Comparison of ENCODE assay signal across 10 mouse cellular contexts in the genomic region with DNA sequence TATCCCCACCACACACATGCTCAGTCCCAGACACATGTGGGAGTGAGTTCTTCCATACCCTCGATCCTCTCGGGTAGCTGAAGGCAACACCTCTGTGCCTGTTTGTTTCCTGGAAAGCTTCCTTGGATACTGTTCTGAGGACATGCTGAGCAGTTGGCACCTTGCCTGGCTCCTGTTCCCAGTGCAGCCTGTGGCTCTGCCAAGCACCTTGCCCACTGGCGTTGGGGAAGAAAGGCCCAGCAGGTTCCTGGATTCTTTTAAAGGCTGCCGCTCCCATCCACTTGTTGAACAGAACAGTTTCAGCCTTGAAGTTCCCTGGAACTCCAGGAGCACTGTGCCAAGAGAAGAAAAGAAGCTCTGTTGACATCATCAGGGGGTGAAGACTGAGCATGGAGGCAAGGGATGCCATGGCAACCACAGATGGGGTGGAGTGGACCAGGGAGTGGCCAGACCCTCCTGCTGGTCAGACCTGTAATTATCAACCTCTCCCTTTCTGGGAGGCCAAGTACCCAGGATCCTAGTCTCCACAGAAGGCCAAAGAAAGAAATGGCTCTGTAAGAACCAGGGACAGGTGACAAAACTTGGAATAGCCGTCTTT.
DNase-seq lines count a peak whose midpoint lies in the region; ATAC-seq and TF ChIP-seq lines count a peak whose summit lies in the region.
"Had no signal": no experiment of that assay in that cellular context is flagged by ENCODE, and none has a peak within 500 bp of the region (broad histone marks: within the 10 kb centered on the region; RNA-seq: fewer than 3 reads in every experiment).

No protein-coding gene starts in this region.

- no peak for TF ChIP-seq CTCF in gastrocnemius, adult 2 months (IDR thresholded peaks at IDR 0.05)

- 86% methylated on average over 5 of the region's 5 CpGs for WGBS in liver, embryonic 11.5 days

- no peak overlapping the region for H3K4me3 ChIP-seq in gastrocnemius, adult 2 months
- H3K4me3 ChIP-seq in liver, embryonic 11.5 days (ENCODE audit: low read depth, low read length): no peak overlapping the region
- H3K4me3 ChIP-seq: heart, embryonic 15.5 days; lung, embryonic 15.5 days had no signal

- H3K9ac ChIP-seq in liver, embryonic 11.5 days (ENCODE audit: low read depth, low read length): no peak overlapping the region
- H3K9ac ChIP-seq: heart, embryonic 15.5 days; lung, embryonic 15.5 days had no signal

- no peaks in the 10 kb centered on the region for H3K36me3 ChIP-seq in liver, embryonic 11.5 days (ENCODE audit: control insufficient read depth, insufficient read depth, low read length)
- H3K36me3 ChIP-seq: heart, embryonic 15.5 days; lung, embryonic 15.5 days had no signal

- DNase-seq in gastrocnemius, adult 2 months: peak; percentile 51
- DNase-seq in gastrocnemius, adult 8-10 months (ENCODE audit: low spot score in 2 of 2): no peak
- peak; percentile 81 for DNase-seq in Muller cell, postnatal 12 days (ENCODE audit: inconsistent ontology term)
- DNase-seq in cerebellum, postnatal 14 days: peak; percentile 81 to 90
- DNase-seq in kidney, postnatal 4 days: peak; percentile 13 to 22
- peak; percentile 15 for DNase-seq in right cerebral cortex, adult 18-20 months
- no peak for DNase-seq in liver, embryonic 11.5 days (ENCODE audit: low spot score)

- no peaks in the 10 kb centered on the region for H3K9me3 ChIP-seq in liver, embryonic 11.5 days (ENCODE audit: control insufficient read depth, low read length)
- H3K9me3 ChIP-seq: heart, embryonic 15.5 days; lung, embryonic 15.5 days had no signal

- intact Hi-C loops in gastrocnemius, adult 2 months (cut with DNase I): no loop called here

- H3K27ac ChIP-seq in gastrocnemius, adult 2 months: no peak overlapping the region
- no peak overlapping the region for H3K27ac ChIP-seq in liver, embryonic 11.5 days (ENCODE audit: low read depth, low read length)
- H3K27ac ChIP-seq: heart, embryonic 15.5 days; lung, embryonic 15.5 days had no signal

- H3K27me3 ChIP-seq in liver, embryonic 11.5 days (replicated peaks; ENCODE audit: control insufficient read depth, insufficient read depth, low read length): no peaks in the 10 kb centered on the region
- H3K27me3 ChIP-seq: heart, embryonic 15.5 days; lung, embryonic 15.5 days had no signal

- H3K4me1 ChIP-seq in liver, embryonic 11.5 days (replicated peaks; ENCODE audit: control insufficient read depth, insufficient read depth, low read length): no peaks in the 10 kb centered on the region
- H3K4me1 ChIP-seq: heart, embryonic 15.5 days; lung, embryonic 15.5 days had no signal

- ATAC-seq in activated CD4-positive, CD25-positive, alpha-beta regulatory T cell, adult 4 months: no peak
- ATAC-seq in liver, embryonic 11.5 days (replicated peaks; ENCODE audit: low FRiP score): no peak

- no peak overlapping the region for H3K4me2 ChIP-seq in liver, embryonic 11.5 days
- H3K4me2 ChIP-seq: heart, embryonic 15.5 days; lung, embryonic 15.5 days had no signal

Comparison
In these comparisons a context has a peak if more than half of its experiments do, and no peak if none do; other contexts are left out.
1. DNase-seq: peak in gastrocnemius, adult 2 months (single experiment), Muller cell, postnatal 12 days (single experiment), cerebellum, postnatal 14 days (2 of 2), kidney, postnatal 4 days (2 of 2) and right cerebral cortex, adult 18-20 months (single experiment); none in gastrocnemius, adult 8-10 months (0 of 2) and liver, embryonic 11.5 days (single experiment).